Mouse (Mus musculus) spleen, adult 2 months (tissue): ENCODE measurements around the gene Clasrp. TPM values are rescaled to one million over a fixed set of nuclear protein-coding genes. Genes with fewer than 3 reads are reported as not detected.
"Not testable (repeated sequence)": the region's sequence is repeated elsewhere in the genome, so short reads cannot be mapped to it uniquely, and the experiment has no call there.

ENCODE experiments used
- DNase-seq, 2 experiments: peaks; one replicate each; pipeline versions ENCODE4 v3.0.0 to v3.0.0-alpha.2; 2012 to 2021; ENCODE audit warnings: low spot score in 2 of 2, low read depth in 1 of 2
- H3K27ac ChIP-seq: fragments of 200-500 bp; 2 replicates; pipeline ENCODE4 v1.5.1; 2012; ENCODE audit warnings: low read length, inconsistent platforms; ENCODE audit not compliant: insufficient read depth
- H3K27me3 ChIP-seq: fragments of 200-500 bp; 2 replicates; pipeline ENCODE4 v1.6.1; 2012; ENCODE audit warnings: mild to moderate bottlenecking, moderate library complexity, low read length, inconsistent platforms; ENCODE audit not compliant: control insufficient read depth, insufficient read depth
- H3K36me3 ChIP-seq: fragments of 200-500 bp; 2 replicates; pipeline ENCODE4 v1.6.1; 2012; ENCODE audit warnings: mild to moderate bottlenecking, low read length, inconsistent platforms; ENCODE audit not compliant: control insufficient read depth, insufficient read depth
- H3K4me1 ChIP-seq: fragments of 200-500 bp; 2 replicates; pipeline ENCODE4 v1.6.1; 2011; ENCODE audit warnings: inconsistent platforms; ENCODE audit not compliant: control insufficient read depth, insufficient read depth, insufficient read length
- H3K4me3 ChIP-seq: fragments of 200-500 bp; 2 replicates; pipeline ENCODE4 v1.5.1; 2011; ENCODE audit warnings: mild to moderate bottlenecking, inconsistent platforms; ENCODE audit not compliant: insufficient read depth, insufficient read length; ENCODE audit errors: extremely low read depth
- CTCF ChIP-seq: fragments of 200-500 bp; IDR thresholded peaks from 2 replicates; pipeline ENCODE4 v1.5.1; 2011; ENCODE audit warnings: mild to moderate bottlenecking, inconsistent platforms; ENCODE audit not compliant: insufficient read depth, insufficient read length, insufficient replicate concordance; ENCODE audit errors: extremely low read depth
- POLR2A ChIP-seq: fragments of 200-500 bp; IDR thresholded peaks from 2 replicates; pipeline ENCODE4 v1.6.1; 2011; ENCODE audit warnings: low read depth, low read length, inconsistent platforms
- WGBS: fragments of 180-500 bp; shearing (Covaris S2); methylation state at CpG from one replicate; pipeline ENCODE4 v1.1.7; 2018; 5-methylcytosine and 5-hydroxymethylcytosine counted together
- polyA plus RNA-seq: library from polyadenylated mRNA; depleted of rRNA; stranded (reverse); fragments of >200 nt; gene quantifications from 2 replicates; pipeline ENCODE4 v1.2.3, GENCODE M21; 2012

Gene Clasrp
- polyA plus RNA-seq, 1 experiment: 102 TPM

DNA sequence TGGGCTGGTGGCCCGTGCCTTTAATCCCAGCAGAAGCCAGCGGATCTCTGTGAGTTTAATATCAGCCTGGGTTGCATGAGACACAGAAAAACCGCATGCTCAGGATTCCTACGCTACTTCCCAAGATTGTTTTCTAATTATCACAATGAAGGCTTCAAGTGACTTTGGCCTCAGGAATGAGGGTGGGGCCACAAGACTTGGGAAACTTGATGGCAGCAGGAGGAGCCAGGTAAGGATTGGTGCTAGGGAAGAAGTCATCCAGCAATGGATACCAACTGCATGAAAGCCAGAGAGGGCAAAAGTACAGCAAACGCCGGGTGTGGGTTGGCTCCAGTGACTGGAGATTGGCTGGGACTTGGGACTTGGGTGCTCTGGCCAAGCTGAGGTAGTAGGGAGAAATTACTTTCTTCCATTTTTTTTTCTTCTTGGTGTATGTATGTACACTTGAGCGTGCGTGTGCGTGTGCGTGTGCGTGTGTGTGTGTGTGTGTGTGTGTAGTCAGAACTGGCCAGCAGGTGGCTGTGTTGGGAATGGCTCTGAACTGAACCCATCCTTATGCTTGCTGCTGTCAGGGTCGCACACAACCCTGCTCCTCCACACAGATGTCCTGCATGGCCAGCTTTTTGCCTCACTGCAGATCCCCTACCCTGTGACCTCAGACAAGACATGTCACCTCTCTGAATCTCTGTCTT lies 5.5 kb upstream of the Clasrp start:
- no peak overlapping the region for H3K4me3 ChIP-seq
- DNase-seq: no peak
- no peak overlapping the region for H3K27ac ChIP-seq
- TF ChIP-seq POLR2A: no peak
- no peak for TF ChIP-seq CTCF
- no peaks in the 10 kb centered on the region for H3K27me3 ChIP-seq
- H3K36me3 ChIP-seq: peaks cover 42% of the 10 kb centered on the region
- no peaks in the 10 kb centered on the region for H3K4me1 ChIP-seq
- WGBS: 96% methylated on average over 12 of the region's 12 CpGs

DNA sequence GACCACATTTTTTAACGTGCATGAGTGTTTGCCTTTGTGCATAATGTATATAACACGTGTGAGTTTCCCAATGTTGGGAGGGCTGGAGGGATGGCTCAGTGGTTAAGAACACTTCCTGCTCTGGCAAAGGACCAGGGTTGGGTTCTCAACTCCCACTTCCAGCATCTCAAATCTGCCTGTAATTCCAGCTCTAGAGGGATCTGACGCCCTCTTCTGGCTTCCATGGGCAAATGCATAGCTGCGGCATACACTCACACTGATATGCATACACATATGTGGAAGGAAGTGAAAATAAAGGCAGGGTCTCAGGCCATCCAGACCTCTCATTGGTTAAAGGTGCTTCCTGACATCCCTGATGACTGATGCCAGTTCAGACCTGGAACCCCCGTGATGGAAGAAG lies 3.0 kb upstream of the Clasrp start:
- Histone ChIP-seq H3K27me3 (no peaks in the 10 kb centered on the region), H3K4me3 (no peak overlapping the region), H3K36me3 (peaks cover 32% of the 10 kb centered on the region), H3K27ac (no peak overlapping the region), H3K4me1 (0 out of 2 replicates have a peak, but pooled peaks cover 3% of the 10 kb centered on the region)
- DNase-seq: no peak
- 89% methylated on average over 5 of the region's 5 CpGs for WGBS
- TF ChIP-seq POLR2A: no peak
- TF ChIP-seq CTCF: no peak

DNA sequence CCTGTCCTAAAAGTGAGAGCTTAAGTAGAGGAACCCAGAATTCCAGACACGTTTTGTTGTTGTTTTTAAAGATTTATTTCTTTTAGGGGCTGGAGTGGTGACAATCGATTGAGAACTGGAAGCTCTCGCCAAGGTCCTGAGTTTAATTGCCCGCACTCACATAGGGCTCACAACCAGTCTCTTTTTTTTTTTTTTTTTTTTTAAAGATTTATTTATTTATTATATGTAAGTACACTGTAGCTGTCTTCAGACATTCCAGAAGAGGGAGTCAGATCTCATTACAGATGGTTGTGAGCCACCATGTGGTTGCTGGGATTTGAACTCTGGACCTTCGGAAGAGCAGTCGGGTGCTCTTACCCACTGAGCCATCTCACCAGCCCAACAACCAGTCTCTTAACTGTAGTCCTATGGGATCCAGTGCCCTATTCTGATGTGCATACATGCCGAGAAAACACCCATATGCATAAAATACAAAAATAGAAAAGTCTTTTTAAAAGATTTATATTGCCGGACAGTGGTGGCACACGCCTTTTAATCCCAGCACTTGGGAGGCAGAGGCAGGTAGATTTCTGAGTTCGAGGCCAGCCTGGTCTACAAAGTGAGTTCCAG lies 424 bp upstream of the Clasrp start:
- H3K27ac ChIP-seq, H3K27me3 ChIP-seq, H3K4me1 ChIP-seq, H3K4me3 ChIP-seq, DNase-seq: not testable (repeated sequence)
- H3K36me3 ChIP-seq: peaks cover 17% of the 10 kb centered on the region
- 56% methylated on average over 10 of the region's 10 CpGs for WGBS

DNA sequence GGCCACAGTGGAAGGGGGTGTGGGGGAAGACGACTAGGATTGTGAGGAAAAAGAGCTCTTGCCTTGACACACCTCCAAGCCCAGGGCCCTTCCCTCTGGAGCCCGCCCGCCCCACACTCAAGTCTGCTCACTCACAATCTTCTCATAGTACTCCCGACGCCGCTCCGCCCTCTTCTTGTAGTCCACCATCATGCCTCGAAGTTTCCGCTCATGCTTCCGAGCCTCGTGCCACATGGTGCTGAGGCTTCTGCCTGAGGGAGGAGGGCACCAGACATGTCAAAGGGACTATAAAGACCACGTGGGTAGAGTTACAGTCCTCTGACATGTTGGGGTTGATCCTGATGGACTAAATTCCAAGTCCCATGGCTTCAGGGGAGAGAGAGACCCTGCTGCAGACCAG lies 1.2 kb downstream of the Clasrp start:
- peaks cover 15% of the 10 kb centered on the region for H3K36me3 ChIP-seq
- no peak for DNase-seq
- 81% methylated on average over 12 of the region's 12 CpGs for WGBS
- H3K27me3 ChIP-seq: no peaks in the 10 kb centered on the region
- TF ChIP-seq POLR2A (no peak), CTCF (no peak)
- H3K4me1 ChIP-seq: peaks cover 3% of the 10 kb centered on the region; the same call in 1 of the 2 replicates
- no peak overlapping the region for H3K27ac ChIP-seq
- H3K4me3 ChIP-seq: no peak overlapping the region

DNA sequence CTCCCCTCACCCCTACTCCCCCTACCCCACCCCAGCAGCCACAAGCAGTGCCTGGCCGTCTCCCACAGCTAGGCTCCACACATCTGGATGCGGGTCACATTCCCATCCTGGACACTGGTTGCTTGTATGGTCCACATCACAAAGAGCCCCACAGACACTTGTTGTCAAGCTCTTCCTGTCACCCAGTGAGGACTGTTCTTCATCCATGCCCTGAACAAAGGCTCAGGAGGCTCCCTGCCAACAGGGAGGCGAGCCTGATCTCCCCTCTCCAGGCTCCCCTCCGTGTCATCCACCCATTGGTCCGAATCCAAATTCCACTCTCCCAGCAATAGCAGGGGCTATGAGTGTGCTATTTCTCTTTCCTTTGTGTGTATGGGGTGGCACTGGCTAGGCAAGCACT lies 3.7 kb downstream of the Clasrp start:
- H3K27me3 ChIP-seq: no peaks in the 10 kb centered on the region
- no peak overlapping the region for H3K27ac ChIP-seq
- TF ChIP-seq POLR2A (no peak), CTCF (no peak)
- DNase-seq: no peak
- 57% methylated on average over 5 of the region's 5 CpGs for WGBS
- peaks cover 3% of the 10 kb centered on the region; the same call in 1 of the 2 replicates for H3K4me1 ChIP-seq
- peaks cover 11% of the 10 kb centered on the region for H3K36me3 ChIP-seq
- H3K4me3 ChIP-seq: no peak overlapping the region

DNA sequence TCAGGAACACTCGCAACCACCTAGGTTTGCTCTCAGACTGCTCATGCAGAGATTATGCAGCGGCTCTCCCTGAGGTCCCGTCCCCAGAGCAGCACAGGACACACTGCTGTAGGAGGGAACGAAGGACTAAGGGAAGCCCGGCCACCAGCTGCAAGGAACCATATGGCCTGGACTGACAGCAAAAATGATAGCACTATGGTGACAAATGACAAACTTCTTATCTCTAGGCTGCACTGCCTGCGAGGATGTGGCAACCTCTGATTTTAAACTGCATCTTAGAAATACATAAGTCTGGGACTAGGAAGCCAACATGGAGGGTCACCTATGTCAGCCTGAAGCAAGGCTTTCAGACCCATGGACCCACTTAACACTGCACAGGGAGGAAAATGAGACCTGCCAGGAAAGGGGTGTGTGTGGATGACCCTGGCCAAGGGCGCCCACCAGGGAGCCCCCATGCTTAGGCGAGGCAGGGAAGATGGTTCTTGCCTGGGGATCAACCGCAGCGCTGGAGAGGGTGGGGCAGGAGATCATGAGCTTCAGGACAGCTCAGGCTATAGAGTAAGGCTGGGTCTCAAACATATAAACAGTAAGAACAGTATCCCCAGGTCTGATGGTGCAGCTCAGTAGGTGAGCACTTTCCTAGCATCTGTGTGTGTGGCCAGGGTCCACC lies 11.1 kb downstream of the Clasrp start:
- Histone ChIP-seq H3K36me3 (peaks cover 30% of the 10 kb centered on the region), H3K4me1 (no peaks in the 10 kb centered on the region), H3K27me3 (no peaks in the 10 kb centered on the region), H3K27ac (no peak overlapping the region), H3K4me3 (no peak overlapping the region)
- DNase-seq: no peak
- TF ChIP-seq POLR2A (no peak), CTCF (no peak)
- WGBS: 84% methylated on average over 10 of the region's 10 CpGs

DNA sequence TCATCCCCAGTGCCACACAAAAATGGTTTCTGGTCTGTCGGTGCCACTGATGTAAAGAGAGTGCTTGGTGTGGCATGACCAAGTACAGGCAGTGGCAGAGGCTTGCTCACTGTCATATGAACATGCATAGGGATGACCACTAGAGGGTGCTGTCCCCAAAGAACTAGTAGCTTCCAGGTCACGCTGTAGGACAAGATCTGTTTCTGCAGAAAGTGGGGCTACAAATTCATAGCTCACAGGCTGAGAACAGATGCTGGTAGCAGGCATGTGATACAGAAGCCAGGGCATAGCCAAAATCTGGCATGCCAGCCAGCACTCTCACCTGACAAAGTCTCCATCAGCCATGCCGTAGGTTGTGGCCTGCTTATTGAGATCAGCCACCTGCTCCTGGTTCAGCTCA lies 14.4 kb downstream of the Clasrp start:
- WGBS: 51% methylated on average over 3 of the region's 3 CpGs
- Histone ChIP-seq H3K36me3 (peaks cover 51% of the 10 kb centered on the region), H3K27me3 (no peaks in the 10 kb centered on the region), H3K27ac (no peak overlapping the region), H3K4me1 (no peaks in the 10 kb centered on the region), H3K4me3 (no peak overlapping the region)
- TF ChIP-seq CTCF (peak; percentile 78; the same call in 1 of the 2 replicates), POLR2A (no peak)
- DNase-seq: peak; percentile 63 to 75
